8 mouse cellular contexts compared by ENCODE assay signal in genomic region chr11:96319071-96319902, GRCm38 (mm10). TPM values are rescaled to one million over a fixed set of nuclear protein-coding genes. Genes with fewer than 3 reads are reported as not detected.
DNase-seq lines count a peak whose midpoint lies in the region; ATAC-seq and TF ChIP-seq lines count a peak whose summit lies in the region.

No protein-coding gene starts in this region.

- no peak for DNase-seq in heart, embryonic 10.5 days (ENCODE audit: low spot score)
- no peak for DNase-seq in heart, postnatal 4 days
- DNase-seq in kidney, adult 2 months, result peak; percentile 77
- DNase-seq in cerebellum, adult 9-11 months, result no peak
- no peak for DNase-seq in natural killer cell, adult 2 months (ENCODE audit: low spot score in 2 of 2)
- no peak for DNase-seq in urinary bladder, adult 2 months (ENCODE audit: low spot score)

- no peak for TF ChIP-seq CTCF in kidney, adult 2 months (conservative IDR thresholded peaks at IDR 0.05; ENCODE audit: insufficient read depth, insufficient read length, low read depth, low read length)

- no peaks in the 10 kb centered on the region for H3K9me3 ChIP-seq in heart, embryonic 10.5 days
- no peaks in the 10 kb centered on the region for H3K9me3 ChIP-seq in embryonic facial prominence, embryonic 12.5 days

- H3K79me2 ChIP-seq in macrophage (ENCODE audit: inconsistent target), result peaks cover 14% of the 10 kb centered on the region; the same call in 1 of the 2 replicates

- TF ChIP-seq POLR2A in kidney, adult 2 months (IDR thresholded peaks at IDR 0.05; ENCODE audit: low read depth, low read length), result no peak

- peak overlapping the region; percentile 45 for H3K4me2 ChIP-seq in embryonic facial prominence, embryonic 12.5 days (replicated peaks)

- peak overlapping the region; percentile 89 for H3K27ac ChIP-seq in heart, embryonic 10.5 days
- no peak overlapping the region for H3K27ac ChIP-seq in embryonic facial prominence, embryonic 12.5 days
- peak overlapping the region; percentile 94 for H3K27ac ChIP-seq in kidney, adult 2 months (ENCODE audit: insufficient read depth, low read depth, low read length)
- peak overlapping the region; percentile 37; the same call in 1 of the 2 replicates for H3K27ac ChIP-seq in macrophage

- no peak overlapping the region for H3K9ac ChIP-seq in embryonic facial prominence, embryonic 12.5 days

- ATAC-seq in embryonic facial prominence, embryonic 12.5 days (ENCODE audit: insufficient number of reproducible peaks, insufficient read depth, low FRiP score, low TSS enrichment), result no peak

- peak overlapping the region; percentile 71 for H3K4me3 ChIP-seq in heart, embryonic 10.5 days
- H3K4me3 ChIP-seq in embryonic facial prominence, embryonic 12.5 days, result peak overlapping the region; percentile 31
- H3K4me3 ChIP-seq in kidney, adult 2 months (ENCODE audit: insufficient read depth, low read depth, low read length), result peak overlapping the region; percentile 92
- H3K4me3 ChIP-seq in macrophage (ENCODE audit: inconsistent target), result peak overlapping the region; percentile 61

- H3K4me1 ChIP-seq in heart, embryonic 10.5 days, result peaks cover 28% of the 10 kb centered on the region
- H3K4me1 ChIP-seq in embryonic facial prominence, embryonic 12.5 days, result peaks cover 5% of the 10 kb centered on the region; the same call in 1 of the 2 replicates
- H3K4me1 ChIP-seq in kidney, adult 2 months (ENCODE audit: control insufficient read depth, insufficient read depth, low read length), result peaks cover 7% of the 10 kb centered on the region; the same call in 1 of the 2 replicates

- H3K27me3 ChIP-seq in heart, embryonic 10.5 days (ENCODE audit: insufficient read depth, poor library complexity, severe bottlenecking), result peaks cover 99% of the 10 kb centered on the region
- H3K27me3 ChIP-seq in embryonic facial prominence, embryonic 12.5 days, result peaks cover 96% of the 10 kb centered on the region
- H3K27me3 ChIP-seq in kidney, adult 2 months (replicated peaks; ENCODE audit: control insufficient read depth, insufficient read depth, low read length), result no peaks in the 10 kb centered on the region

- H3K36me3 ChIP-seq in heart, embryonic 10.5 days, result no peaks in the 10 kb centered on the region
- H3K36me3 ChIP-seq in embryonic facial prominence, embryonic 12.5 days, result no peaks in the 10 kb centered on the region
- peaks cover 1% of the 10 kb centered on the region; the same call in 1 of the 2 replicates for H3K36me3 ChIP-seq in kidney, adult 2 months (ENCODE audit: control insufficient read depth, insufficient read depth, low read length)
- H3K36me3 ChIP-seq in macrophage (ENCODE audit: inconsistent target), result no peaks in the 10 kb centered on the region

- WGBS in heart, embryonic 10.5 days, result under 1% methylated on average over 34 of the region's 34 CpGs
- under 1% methylated on average over 34 of the region's 34 CpGs for WGBS in embryonic facial prominence, embryonic 12.5 days
- WGBS in kidney, adult 2 months, result under 1% methylated on average over 34 of the region's 34 CpGs
- WGBS in macrophage (ENCODE audit: missing documents), result 3% methylated on average over 31 of the region's 34 CpGs

RNA-seq across cellular contexts. Expression of gene Hoxb4, which starts 1.2 kb away (rescaled TPM):
- polyA plus RNA-seq in heart, embryonic 10.5 days (2016; fragmentation: Nextera tagmentation; extraction: Ambion mirVana), result 0.31 and 2.0 TPM in 2 replicates
- 1 to 10 TPM in 1 of 2 experiments, under 1 TPM in 1; 0.74 to 1.0 TPM for total RNA-seq in heart, postnatal 4 days (2021)
- polyA plus RNA-seq in embryonic facial prominence, embryonic 12.5 days (2016; fragmentation: Nextera tagmentation; extraction: Ambion mirVana), result 0.22 TPM in 1 of 2 replicates, not detected in the other
- 12.6 and 14.6 TPM in 2 replicates for polyA plus RNA-seq in kidney, adult 2 months (2012; rRNA removed)
- 10 to 100 TPM in 12 of 26 experiments, 1 to 10 TPM in 14; 3.7 to 24.5 (median 9.3) TPM for total RNA-seq in macrophage (2018; cell fraction: chromatin; rRNA removed)
- total RNA-seq in macrophage (2018; cell fraction: cytosol; rRNA removed), result 1 to 10 TPM; 1.5 to 5.3 (median 3.4) TPM
- total RNA-seq in macrophage (2018; cell fraction: nucleus; rRNA removed), result 10 to 100 TPM in 16 of 26 experiments, 1 to 10 TPM in 10; 6.3 to 26.9 (median 10.9) TPM
- 3.3 to 7.4 TPM (median 4.1 TPM) in 3 replicates for polyA plus RNA-seq in macrophage (2018)
- polyA plus RNA-seq in urinary bladder, adult 2 months (2012; rRNA removed), result 6.8 and 7.6 TPM in 2 replicates

RNA-seq across cellular contexts. Expression of gene Hoxb3, which starts 3.8 kb away (rescaled TPM):
- polyA plus RNA-seq in heart, embryonic 10.5 days (2016; fragmentation: Nextera tagmentation; extraction: Ambion mirVana), result 0.42 and 1.8 TPM in 2 replicates
- 1 to 10 TPM; 1.4 to 1.5 TPM for total RNA-seq in heart, postnatal 4 days (2021)
- 0.53 and 0.87 TPM in 2 replicates for polyA plus RNA-seq in embryonic facial prominence, embryonic 12.5 days (2016; fragmentation: Nextera tagmentation; extraction: Ambion mirVana)
- polyA plus RNA-seq in kidney, adult 2 months (2012; rRNA removed), result 10.1 and 14.1 TPM in 2 replicates
- 10 to 100 TPM in 7 of 26 experiments, 1 to 10 TPM in 18, under 1 TPM in 1; 1.00 to 21.5 (median 7.7) TPM for total RNA-seq in macrophage (2018; cell fraction: chromatin; rRNA removed)
- 1 to 10 TPM in 7 of 26 experiments, under 1 TPM in 19; 0.27 to 1.5 (median 0.78) TPM for total RNA-seq in macrophage (2018; cell fraction: cytosol; rRNA removed)
- 10 to 100 TPM in 4 of 26 experiments, 1 to 10 TPM in 20, under 1 TPM in 2; 0.71 to 20.7 (median 4.8) TPM for total RNA-seq in macrophage (2018; cell fraction: nucleus; rRNA removed)
- 0.95 to 1.2 TPM (median 1.1 TPM) in 3 replicates for polyA plus RNA-seq in macrophage (2018)
- 11.4 and 11.8 TPM in 2 replicates for polyA plus RNA-seq in urinary bladder, adult 2 months (2012; rRNA removed)

RNA-seq across cellular contexts. Expression of gene Hoxb5, which starts 16.2 kb away (rescaled TPM):
- polyA plus RNA-seq in heart, embryonic 10.5 days (2016; fragmentation: Nextera tagmentation; extraction: Ambion mirVana), result 1.0 and 5.2 TPM in 2 replicates
- under 1 TPM in 1 of 2 experiments, not detected in 1; 0.32 TPM for total RNA-seq in heart, postnatal 4 days (2021)
- 0.38 TPM in 1 of 2 replicates, not detected in the other for polyA plus RNA-seq in embryonic facial prominence, embryonic 12.5 days (2016; fragmentation: Nextera tagmentation; extraction: Ambion mirVana)
- 7.7 and 8.4 TPM in 2 replicates for polyA plus RNA-seq in kidney, adult 2 months (2012; rRNA removed)
- total RNA-seq in macrophage (2018; cell fraction: chromatin; rRNA removed), result under 1 TPM in 2 of 26 experiments, not detected in 24; 0.42 to 0.54 TPM
- not detected for total RNA-seq in macrophage (2018; cell fraction: cytosol; rRNA removed)
- total RNA-seq in macrophage (2018; cell fraction: nucleus; rRNA removed), result under 1 TPM in 1 of 26 experiments, not detected in 25; 0.48 TPM
- polyA plus RNA-seq in macrophage (2018), result not detected in 3 replicates
- 5.8 and 7.4 TPM in 2 replicates for polyA plus RNA-seq in urinary bladder, adult 2 months (2012; rRNA removed)

RNA-seq across cellular contexts. Expression of gene Hoxb6, which starts 27.0 kb away (rescaled TPM):
- polyA plus RNA-seq in heart, embryonic 10.5 days (2016; fragmentation: Nextera tagmentation; extraction: Ambion mirVana), result 0.42 and 2.2 TPM in 2 replicates
- not detected for total RNA-seq in heart, postnatal 4 days (2021)
- not detected in 2 replicates for polyA plus RNA-seq in embryonic facial prominence, embryonic 12.5 days (2016; fragmentation: Nextera tagmentation; extraction: Ambion mirVana)
- 62.7 and 67.9 TPM in 2 replicates for polyA plus RNA-seq in kidney, adult 2 months (2012; rRNA removed)
- total RNA-seq in macrophage (2018; cell fraction: chromatin; rRNA removed), result 1 to 10 TPM in 1 of 26 experiments, under 1 TPM in 1, not detected in 24; 0.66 to 1.1 TPM
- total RNA-seq in macrophage (2018; cell fraction: cytosol; rRNA removed), result not detected
- total RNA-seq in macrophage (2018; cell fraction: nucleus; rRNA removed), result under 1 TPM in 1 of 26 experiments, not detected in 25; 0.92 TPM
- not detected in 3 replicates for polyA plus RNA-seq in macrophage (2018)
- polyA plus RNA-seq in urinary bladder, adult 2 months (2012; rRNA removed), result 12.9 and 13.7 TPM in 2 replicates

RNA-seq across cellular contexts. Expression of gene Hoxb2, which starts 31.0 kb away (rescaled TPM):
- polyA plus RNA-seq in heart, embryonic 10.5 days (2016; fragmentation: Nextera tagmentation; extraction: Ambion mirVana), result 5.7 and 27.6 TPM in 2 replicates
- total RNA-seq in heart, postnatal 4 days (2021), result 1 to 10 TPM; 1.3 to 2.2 TPM
- polyA plus RNA-seq in embryonic facial prominence, embryonic 12.5 days (2016; fragmentation: Nextera tagmentation; extraction: Ambion mirVana), result 3.9 and 6.5 TPM in 2 replicates
- polyA plus RNA-seq in kidney, adult 2 months (2012; rRNA removed), result 22.8 and 28.4 TPM in 2 replicates
- not detected for total RNA-seq in macrophage (2018; cell fraction: chromatin; rRNA removed)
- total RNA-seq in macrophage (2018; cell fraction: cytosol; rRNA removed), result under 1 TPM in 1 of 26 experiments, not detected in 25; 0.10 TPM
- total RNA-seq in macrophage (2018; cell fraction: nucleus; rRNA removed), result under 1 TPM in 2 of 26 experiments, not detected in 24; 0.29 to 0.38 TPM
- polyA plus RNA-seq in macrophage (2018), result not detected in 3 replicates
- 14.3 and 18.1 TPM in 2 replicates for polyA plus RNA-seq in urinary bladder, adult 2 months (2012; rRNA removed)

Comparison
In these comparisons a context has a peak if more than half of its experiments do, and no peak if none do; other contexts are left out.
1. H3K4me3 ChIP-seq: peak in every context shown above with its lines; median percentile 92 in kidney, adult 2 months; 71 in heart, embryonic 10.5 days; 61 in macrophage; 31 in embryonic facial prominence, embryonic 12.5 days.